22 mouse cellular contexts compared by ENCODE assay signal in the genomic region with DNA sequence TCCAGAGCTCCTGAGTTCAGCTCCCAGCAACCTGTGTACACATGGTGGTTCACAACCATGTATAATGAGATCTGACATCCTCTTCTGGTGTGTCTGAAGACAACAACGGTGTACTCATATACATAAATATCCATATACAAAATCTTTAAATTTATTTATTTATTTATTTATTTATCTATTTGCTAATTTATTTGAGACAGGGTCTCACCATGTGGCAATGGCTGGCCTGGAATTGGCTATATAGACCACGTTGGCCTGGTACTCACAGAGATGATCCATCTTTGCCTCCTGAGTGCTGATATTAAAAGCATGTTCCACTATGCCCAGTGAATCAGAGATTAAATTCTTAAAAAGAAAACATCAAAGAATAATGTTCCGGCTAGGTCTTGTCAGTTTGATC. TPM values are rescaled to one million over a fixed set of nuclear protein-coding genes. Genes with fewer than 3 reads are reported as not detected.
DNase-seq lines count a peak whose midpoint lies in the region; ATAC-seq and TF ChIP-seq lines count a peak whose summit lies in the region.
"Had no signal": no experiment of that assay in that cellular context is flagged by ENCODE, and none has a peak within 500 bp of the region (broad histone marks: within the 10 kb centered on the region; RNA-seq: fewer than 3 reads in every experiment).

No protein-coding gene starts in this region.

- no peak overlapping the region for H3K9ac ChIP-seq in forebrain, embryonic 15.5 days (replicated peaks)
- H3K9ac ChIP-seq in forebrain, embryonic 11.5 days (ENCODE audit: low read length): no peak overlapping the region
- H3K9ac ChIP-seq in lung, postnatal 0 days (replicated peaks; ENCODE audit: low read depth): no peak overlapping the region
- no peak overlapping the region for H3K9ac ChIP-seq in intestine, postnatal 0 days (ENCODE audit: low read depth, low read length)
- H3K9ac ChIP-seq: liver, postnatal 0 days had no signal

- H3K27me3 ChIP-seq in forebrain, embryonic 15.5 days: no peaks in the 10 kb centered on the region
- H3K27me3 ChIP-seq in forebrain, embryonic 11.5 days (ENCODE audit: control insufficient read depth, insufficient read depth, low read length): no peaks in the 10 kb centered on the region
- H3K27me3 ChIP-seq in lung, postnatal 0 days (replicated peaks; ENCODE audit: insufficient read depth, low read length): no peaks in the 10 kb centered on the region
- no peaks in the 10 kb centered on the region for H3K27me3 ChIP-seq in intestine, postnatal 0 days (replicated peaks; ENCODE audit: control insufficient read depth, insufficient read depth, low read length)
- H3K27me3 ChIP-seq: embryonic facial prominence, embryonic 12.5 days; heart, embryonic 13.5 days had no signal

- peak overlapping the region; percentile 100; the same call in 1 of the 2 replicates for H3K27ac ChIP-seq in forebrain, embryonic 15.5 days (replicated peaks)
- no peak overlapping the region for H3K27ac ChIP-seq in forebrain, embryonic 11.5 days (ENCODE audit: low read depth, low read length)
- H3K27ac ChIP-seq in lung, postnatal 0 days (ENCODE audit: low read length): peak overlapping the region; percentile 57; the same call in 1 of the 2 replicates
- no peak overlapping the region for H3K27ac ChIP-seq in intestine, postnatal 0 days (ENCODE audit: low read depth, low read length)
- H3K27ac ChIP-seq: macrophage had no signal

- no peak for ATAC-seq in forebrain, embryonic 15.5 days (replicated peaks)
- no peak for ATAC-seq in forebrain, embryonic 11.5 days (replicated peaks; ENCODE audit: low FRiP score)
- ATAC-seq in lung, postnatal 0 days: no peak
- ATAC-seq in intestine, postnatal 0 days: no peak

- 94% methylated on average over 3 of the region's 3 CpGs for WGBS in forebrain, embryonic 15.5 days
- WGBS in forebrain, embryonic 11.5 days: 94% methylated on average over 3 of the region's 3 CpGs
- WGBS in lung, postnatal 0 days: 93% methylated on average over 3 of the region's 3 CpGs
- WGBS in intestine, postnatal 0 days: 71% methylated on average over 3 of the region's 3 CpGs

- no peaks in the 10 kb centered on the region for H3K9me3 ChIP-seq in forebrain, embryonic 15.5 days
- no peaks in the 10 kb centered on the region for H3K9me3 ChIP-seq in forebrain, embryonic 11.5 days (ENCODE audit: control insufficient read depth, low read length)
- H3K9me3 ChIP-seq in lung, postnatal 0 days (ENCODE audit: low read length): no peaks in the 10 kb centered on the region
- no peaks in the 10 kb centered on the region for H3K9me3 ChIP-seq in intestine, postnatal 0 days (ENCODE audit: control insufficient read depth)
- H3K9me3 ChIP-seq: embryonic facial prominence, embryonic 12.5 days; heart, embryonic 13.5 days; liver, embryonic 12.5 days had no signal

- no peak for TF ChIP-seq CTCF in lung, postnatal 0 days (IDR thresholded peaks at IDR 0.05)
- TF ChIP-seq CTCF in intestine, postnatal 0 days (IDR thresholded peaks at IDR 0.05; ENCODE audit: low read depth): no peak

- no peak overlapping the region for H3K4me3 ChIP-seq in forebrain, embryonic 15.5 days
- no peak overlapping the region for H3K4me3 ChIP-seq in forebrain, embryonic 11.5 days (ENCODE audit: low read depth, low read length)
- no peak overlapping the region for H3K4me3 ChIP-seq in lung, postnatal 0 days (ENCODE audit: low read depth, low read length)
- no peak overlapping the region for H3K4me3 ChIP-seq in intestine, postnatal 0 days (ENCODE audit: low read depth, low read length)

- no peak overlapping the region for H3K4me2 ChIP-seq in forebrain, embryonic 15.5 days (replicated peaks)
- no peak overlapping the region for H3K4me2 ChIP-seq in forebrain, embryonic 11.5 days (ENCODE audit: low read depth, low read length, severe bottlenecking)
- H3K4me2 ChIP-seq in lung, postnatal 0 days (replicated peaks; ENCODE audit: low read depth, low read length): no peak overlapping the region
- H3K4me2 ChIP-seq in intestine, postnatal 0 days (replicated peaks; ENCODE audit: low read depth): peak overlapping the region; percentile 89; the same call in 1 of the 2 replicates

- no peak for DNase-seq in forebrain, embryonic 11.5 days (ENCODE audit: low spot score)
- DNase-seq in lung, postnatal 0 days (ENCODE audit: low spot score): no peak
- no peak for DNase-seq in lung, postnatal 14 days
- peak; percentile 16 for DNase-seq in MN1 (ENCODE audit: low spot score)
- DNase-seq in urinary bladder, postnatal 4 days (ENCODE audit: low spot score in 2 of 2): no peak
- DNase-seq: adrenal gland, adult 8-10 months; cerebellum, adult 11 months; embryo, embryonic 11 days; heart, postnatal 10 days; kidney, postnatal 10 days; layer of hippocampus, postnatal 36 days; left cerebral cortex, postnatal 4 days; liver, postnatal 0 days; right cerebral cortex, postnatal 25 days; thymus, adult 18-20 months; thymus, postnatal 25 days had no signal

- no peak for TF ChIP-seq EP300 in lung, postnatal 0 days (IDR thresholded peaks at IDR 0.05)

- no peaks in the 10 kb centered on the region for H3K36me3 ChIP-seq in forebrain, embryonic 15.5 days
- H3K36me3 ChIP-seq in forebrain, embryonic 11.5 days (ENCODE audit: control insufficient read depth, insufficient read depth, low read length): no peaks in the 10 kb centered on the region
- no peaks in the 10 kb centered on the region for H3K36me3 ChIP-seq in lung, postnatal 0 days (ENCODE audit: insufficient read depth, low read length)
- no peaks in the 10 kb centered on the region for H3K36me3 ChIP-seq in intestine, postnatal 0 days (ENCODE audit: control insufficient read depth, insufficient read depth)
- H3K36me3 ChIP-seq: embryonic facial prominence, embryonic 12.5 days; heart, embryonic 13.5 days; liver, embryonic 12.5 days had no signal

- peaks cover 21% of the 10 kb centered on the region for H3K4me1 ChIP-seq in forebrain, embryonic 15.5 days
- H3K4me1 ChIP-seq in forebrain, embryonic 11.5 days (replicated peaks; ENCODE audit: control insufficient read depth, insufficient read depth, low read length): no peaks in the 10 kb centered on the region; the same call in 1 of the 2 replicates
- no peaks in the 10 kb centered on the region for H3K4me1 ChIP-seq in lung, postnatal 0 days (ENCODE audit: insufficient read depth, low read depth, low read length)
- peaks cover 5% of the 10 kb centered on the region; the same call in 1 of the 2 replicates for H3K4me1 ChIP-seq in intestine, postnatal 0 days (replicated peaks; ENCODE audit: control insufficient read depth, insufficient read depth, low read length)

RNA-seq across cellular contexts. Expression of gene Specc1l, which starts 1.0 kb away (rescaled TPM):
- 42.8 and 44.7 TPM in 2 replicates for polyA plus RNA-seq in forebrain, embryonic 15.5 days (2015; fragmentation: Nextera tagmentation; extraction: Ambion mirVana)
- 29.0 and 29.4 TPM in 2 replicates for polyA plus RNA-seq in forebrain, embryonic 11.5 days (2014; fragmentation: Nextera tagmentation; extraction: Ambion mirVana)
- 39.0 and 40.3 TPM in 2 replicates for polyA plus RNA-seq in lung, postnatal 0 days (2015; fragmentation: Nextera tagmentation; extraction: Ambion mirVana)
- polyA plus RNA-seq in intestine, postnatal 0 days (2015; fragmentation: Nextera tagmentation; extraction: Ambion mirVana): 13.0 and 14.2 TPM in 2 replicates

Comparison
In these comparisons a context has a peak if more than half of its experiments do, and no peak if none do; other contexts are left out.
1. H3K27ac ChIP-seq: peak in forebrain, embryonic 15.5 days (single experiment) and lung, postnatal 0 days (single experiment); none in forebrain, embryonic 11.5 days (single experiment) and intestine, postnatal 0 days (single experiment).